Mouse (Mus musculus) splenic B cell, adult 2 months (primary cell): ENCODE results near the gene Brdt.

Experiments used
- DNase-seq: peaks from one replicate; pipeline ENCODE4 v3.0.0-alpha.2; 2011; ENCODE audit warnings: low read depth, low spot score
- H3K27me3 ChIP-seq: 2 replicates; pipeline ENCODE4 v1.6.1; 2012; ENCODE audit warnings: mild to moderate bottlenecking, low read length, moderate library complexity, mixed read lengths; ENCODE audit not compliant: control insufficient read depth, poor library complexity, insufficient read depth, severe bottlenecking
- H3K36me3 ChIP-seq: 2 replicates; pipeline ENCODE4 v1.6.1; 2012; ENCODE audit warnings: mild to moderate bottlenecking, low read length, moderate library complexity, mixed read lengths; ENCODE audit not compliant: control insufficient read depth, poor library complexity, insufficient read depth, severe bottlenecking

The Brdt gene

DNA sequence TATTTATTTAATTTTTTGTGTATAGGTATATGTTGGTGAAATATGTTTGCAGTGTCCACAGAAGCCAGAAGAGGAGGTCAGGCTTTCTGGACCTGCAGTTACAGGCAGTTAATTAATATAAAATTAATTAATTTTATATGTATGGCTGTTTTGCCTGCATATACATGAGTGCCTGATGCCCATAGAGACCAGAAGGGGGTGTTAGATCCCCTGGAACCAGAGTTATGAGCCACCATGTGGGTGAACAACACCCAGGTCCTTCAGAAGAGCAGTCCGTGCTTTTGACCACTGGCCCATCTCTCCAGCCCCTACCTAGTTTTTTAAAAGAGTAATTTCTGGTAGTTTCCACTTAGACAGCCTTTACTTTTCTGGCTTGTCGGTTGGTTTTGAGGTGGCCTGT is 81.3 kb downstream of the Brdt start:
- DNase-seq: peak; percentile 11
- H3K36me3 ChIP-seq: no peaks in the 10 kb centered on the region
- H3K27me3 ChIP-seq: no peaks in the 10 kb centered on the region

DNA sequence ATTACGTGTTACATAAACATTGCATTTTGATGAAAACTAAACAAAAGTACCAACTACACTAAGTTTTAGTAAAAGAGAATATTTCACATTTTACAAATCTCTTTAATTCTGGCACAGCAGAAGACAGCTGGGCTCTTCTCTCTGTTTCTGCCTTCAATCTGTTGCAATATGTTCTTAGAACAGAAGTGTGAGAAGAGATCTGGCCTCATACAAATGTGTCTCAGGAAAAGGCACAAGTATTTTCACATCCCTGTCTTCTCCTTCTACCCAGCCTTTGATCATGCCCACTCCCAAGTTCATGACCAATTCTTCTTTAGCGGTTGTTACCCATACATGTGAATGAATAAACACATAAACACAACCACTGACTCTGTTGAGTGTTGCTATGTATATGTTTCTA is 84.1 kb downstream of the Brdt start:
- Histone ChIP-seq H3K36me3 (no peaks in the 10 kb centered on the region), H3K27me3 (no peaks in the 10 kb centered on the region)
- DNase-seq: no peak

GRCm38 (mm10) chr5:107421676-107422075 is 90.7 kb downstream of the Brdt start:
- Histone ChIP-seq H3K36me3 (no peaks in the 10 kb centered on the region), H3K27me3 (no peaks in the 10 kb centered on the region)
- no peak for DNase-seq

DNA sequence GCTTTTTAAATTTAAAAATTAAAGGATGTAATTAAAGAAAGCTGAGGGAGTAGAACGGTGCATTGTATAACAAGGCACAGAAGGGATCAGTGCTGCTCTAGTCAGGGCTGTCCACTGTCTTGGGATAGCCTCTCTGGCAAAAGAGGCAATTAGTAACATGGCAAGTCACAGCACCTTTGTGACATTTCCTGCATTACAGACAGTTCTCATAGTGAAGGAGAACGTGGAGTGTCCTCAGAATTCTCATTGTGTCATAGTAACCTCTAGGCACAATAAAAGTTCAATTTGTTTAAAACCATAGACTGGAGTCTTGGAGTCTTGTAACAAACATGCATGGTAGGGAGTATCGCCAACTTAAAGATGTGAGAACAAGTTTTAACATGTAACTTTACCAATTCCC is 100.3 kb downstream of the Brdt start, which contains the start of gene Lpcat2b:
TSS of gene Lpcat2b (plus strand) at position 301 of the 400 bp plus-strand sequence.
- H3K27me3 ChIP-seq: no peaks in the 10 kb centered on the region
- no peaks in the 10 kb centered on the region for H3K36me3 ChIP-seq
- no peak for DNase-seq

GRCm38 (mm10) chr5:107434001-107434400 is 103.0 kb downstream of the Brdt start:
- Histone ChIP-seq H3K36me3 (no peaks in the 10 kb centered on the region), H3K27me3 (no peaks in the 10 kb centered on the region)
- no peak for DNase-seq

DNA sequence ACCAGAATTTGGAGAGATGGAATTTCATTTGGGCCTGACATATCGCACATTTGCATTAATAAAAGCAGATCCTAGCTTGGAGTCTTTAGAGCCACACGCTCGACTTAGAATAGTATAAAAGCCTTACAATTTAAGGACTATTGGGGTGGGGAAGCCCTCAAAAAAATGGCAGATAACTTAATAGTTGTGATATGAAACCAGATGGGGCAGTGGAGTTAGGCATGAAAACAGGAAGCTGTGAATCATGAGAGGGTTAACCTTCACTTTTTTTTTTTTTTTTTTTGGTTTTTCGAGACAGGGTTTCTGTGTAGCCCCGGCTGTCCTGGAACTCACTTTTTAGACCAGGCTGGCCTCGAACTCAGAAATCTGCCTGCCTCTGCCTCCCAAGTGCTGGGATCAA is 105.2 kb downstream of the Brdt start:
- no peaks in the 10 kb centered on the region for H3K36me3 ChIP-seq
- H3K27me3 ChIP-seq: no peaks in the 10 kb centered on the region
- DNase-seq: no peak
